Mouse (Mus musculus) heart, embryonic 10.5 days (tissue): ENCODE measurements around the gene D130043K22Rik. TPM values are rescaled to one million over a fixed set of nuclear protein-coding genes. Genes with fewer than 3 reads are reported as not detected.
A peak's percentile ranks its signal among the peaks of the same experiment; 100 is the strongest.

Source experiments
- DNase-seq: peaks from one replicate; pipeline ENCODE4 v3.0.0-alpha.2; 2017; ENCODE audit warnings: low spot score
- H3K27ac ChIP-seq: fragments of 300-500 bp; sonication (generic); 2 replicates; pipeline ENCODE4 v1.5.1; 2016; ENCODE audit warnings: mild to moderate bottlenecking
- H3K27me3 ChIP-seq: fragments of 300-500 bp; sonication (generic); 2 replicates; pipeline ENCODE4 v1.6.1; 2016; ENCODE audit warnings: mild to moderate bottlenecking; ENCODE audit not compliant: poor library complexity, insufficient read depth, severe bottlenecking
- H3K36me3 ChIP-seq: fragments of 300-500 bp; sonication (generic); 2 replicates; pipeline ENCODE4 v1.6.1; 2016; ENCODE audit warnings: mild to moderate bottlenecking, moderate library complexity
- H3K4me1 ChIP-seq: fragments of 300-500 bp; sonication (generic); 2 replicates; pipeline ENCODE4 v1.6.1; 2016; ENCODE audit warnings: mild to moderate bottlenecking
- H3K4me3 ChIP-seq: fragments of 300-500 bp; sonication (generic); 2 replicates; pipeline ENCODE4 v1.5.1; 2016; ENCODE audit warnings: mild to moderate bottlenecking, moderate library complexity
- H3K9me3 ChIP-seq: fragments of 300-500 bp; sonication (generic); 2 replicates; pipeline ENCODE4 v1.6.1; 2016; ENCODE audit warnings: mild to moderate bottlenecking, moderate library complexity
- WGBS: fragments of 180-500 bp; shearing (Covaris S2); methylation state at CpG from one replicate; pipeline ENCODE4 v1.1.7; 2016; 5-methylcytosine and 5-hydroxymethylcytosine counted together
- polyA plus RNA-seq: library from polyadenylated mRNA; unstranded; fragments of >200 nt; fragmentation: Nextera tagmentation; extraction: Ambion mirVana; gene quantifications from 2 replicates; pipeline ENCODE4 v1.2.1, GENCODE M21; 2016

Gene D130043K22Rik
- polyA plus RNA-seq = 0.14 and 0.15 TPM in 2 replicates

DNA sequence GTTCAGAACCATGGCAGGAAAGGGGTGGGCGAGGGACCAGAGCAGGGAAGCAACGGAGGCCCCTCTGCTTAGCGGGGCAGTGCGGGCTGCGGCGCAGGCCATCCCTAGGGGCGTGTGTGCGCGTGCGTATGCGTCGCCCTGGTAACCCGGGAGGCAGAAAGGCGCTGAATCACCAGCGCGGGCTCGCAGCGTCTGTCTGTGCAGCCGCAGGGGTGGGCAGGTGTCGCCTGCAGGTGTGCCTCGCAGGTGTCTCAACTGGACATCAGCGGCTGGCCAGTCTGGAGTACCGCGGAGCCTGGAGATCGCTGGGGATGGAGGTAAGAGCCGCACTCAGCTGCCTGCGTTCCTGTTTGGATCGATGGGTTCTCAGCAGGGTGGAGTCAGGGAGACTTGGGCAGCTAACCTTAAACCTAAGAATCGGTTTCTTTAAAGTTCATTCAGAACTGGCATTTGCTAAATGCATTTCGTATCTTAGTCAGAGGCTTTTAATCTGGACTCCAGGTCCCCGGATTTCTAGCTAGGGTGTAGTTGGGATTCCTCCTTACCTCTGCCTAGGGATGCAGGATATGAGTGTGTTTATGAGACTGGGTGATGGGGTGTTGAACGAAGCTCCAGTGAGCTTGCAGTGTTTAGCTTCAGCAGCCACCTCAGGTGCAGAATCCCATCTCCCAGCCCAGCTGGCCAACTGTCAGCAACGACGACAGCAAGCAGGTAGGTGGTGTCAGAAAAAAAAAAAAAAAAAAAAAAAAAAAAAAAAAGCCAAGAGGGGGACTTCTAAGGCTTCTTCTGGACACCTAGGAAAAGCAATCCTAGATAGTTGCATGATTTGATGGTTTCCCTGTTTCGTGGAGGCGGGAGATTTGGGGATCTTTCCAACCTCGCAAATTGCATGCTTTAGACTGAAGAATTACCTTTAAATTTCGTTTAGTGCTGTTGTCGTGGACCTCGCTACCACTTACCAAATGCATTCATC is at the start of gene D130043K22Rik:
D130043K22Rik (plus strand) TSS at position 153 of the 973 bp plus-strand sequence.
- no peaks in the 10 kb centered on the region for H3K9me3 ChIP-seq
- peak within 1 kb of the TSS; percentile 61 for H3K4me3 ChIP-seq
- DNase-seq = peak; percentile 79
- H3K36me3 ChIP-seq = peaks cover 13% of the 10 kb centered on the region
- H3K27me3 ChIP-seq = no peaks in the 10 kb centered on the region
- 0 out of 2 replicates have a peak within 1 kb of the TSS, but pooled peaks have one; percentile 24 for H3K27ac ChIP-seq
- peaks cover 8% of the 10 kb centered on the region for H3K4me1 ChIP-seq
- 14% methylated on average over 40 of the region's 40 CpGs for WGBS

DNA sequence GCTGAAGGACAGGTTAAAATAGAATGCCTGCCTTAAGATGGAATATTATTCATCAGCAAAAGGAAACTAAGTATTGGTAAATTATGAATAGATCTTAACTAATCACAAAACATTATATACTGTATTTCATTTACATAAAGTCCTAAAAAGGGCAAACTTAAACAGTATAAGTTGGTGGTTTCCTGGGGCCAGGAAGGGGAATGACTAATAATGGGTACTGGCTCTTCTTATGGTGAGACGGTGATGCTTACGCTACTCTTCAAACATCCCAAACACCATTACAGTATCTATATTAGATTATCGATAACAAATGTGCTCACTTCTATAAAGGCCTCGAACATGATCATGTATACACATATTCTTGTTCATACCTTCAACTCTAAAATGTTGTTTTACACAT is 46.2 kb upstream of the D130043K22Rik start:
- H3K27ac ChIP-seq = no peak overlapping the region
- no peak overlapping the region for H3K4me3 ChIP-seq
- peaks cover 7% of the 10 kb centered on the region; the same call in 1 of the 2 replicates for H3K4me1 ChIP-seq
- 92% methylated on average over 4 of the region's 4 CpGs for WGBS
- H3K36me3 ChIP-seq = no peaks in the 10 kb centered on the region
- no peaks in the 10 kb centered on the region for H3K27me3 ChIP-seq
- DNase-seq = no peak
- no peaks in the 10 kb centered on the region for H3K9me3 ChIP-seq

GRCm38 (mm10) chr13:24799378-24799777 is 45.6 kb upstream of the D130043K22Rik start:
- Histone ChIP-seq H3K36me3 (no peaks in the 10 kb centered on the region), H3K9me3 (no peaks in the 10 kb centered on the region), H3K27ac (peak overlapping the region; percentile 99; the same call in 1 of the 2 replicates), H3K4me1 (peaks cover 10% of the 10 kb centered on the region; the same call in 1 of the 2 replicates), H3K4me3 (peak overlapping the region; percentile 100), H3K27me3 (no peaks in the 10 kb centered on the region)
- 61% methylated on average over 5 of the region's 5 CpGs for whole genome bisulfite sequencing
- no peak for DNase-seq

DNA sequence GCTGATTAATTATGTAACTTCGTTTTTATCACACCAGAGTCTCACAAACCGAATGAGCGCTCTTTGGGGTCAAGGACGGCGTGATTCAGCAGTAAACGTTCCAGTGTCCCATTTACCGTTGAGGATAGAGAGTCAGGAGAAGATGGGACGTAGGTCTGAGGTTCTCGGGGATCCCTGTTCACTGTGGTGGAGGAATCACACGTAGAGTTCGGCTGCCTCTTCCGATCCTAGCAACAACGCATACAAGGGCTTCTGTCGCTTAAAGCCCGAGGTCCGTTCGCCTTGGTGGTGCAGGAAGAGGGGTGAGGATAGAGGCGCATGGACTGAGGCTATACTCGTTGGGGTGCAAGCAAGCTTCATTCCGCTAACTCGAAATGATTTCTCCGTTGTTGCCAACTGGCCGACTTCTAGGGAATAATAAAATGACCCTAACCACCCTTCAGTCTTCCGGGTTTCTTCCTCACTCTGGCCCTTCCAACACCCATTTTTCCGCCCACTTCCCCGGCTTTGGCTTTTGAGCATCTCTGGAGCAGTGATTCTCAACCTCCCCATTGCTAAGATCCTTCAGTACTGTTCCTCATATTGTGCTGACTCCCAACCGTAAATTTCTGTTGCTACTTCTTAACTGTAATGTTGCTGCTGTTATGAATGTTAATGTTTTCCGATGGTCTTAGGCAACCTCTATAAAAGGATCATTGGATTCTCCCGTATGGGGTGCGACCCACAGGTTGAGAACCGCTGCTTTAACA is 44.8 kb upstream of the D130043K22Rik start:
- under 1% methylated on average over 31 of the region's 31 CpGs for WGBS
- Histone ChIP-seq H3K36me3 (0 out of 2 replicates have a peak, but pooled peaks cover 4% of the 10 kb centered on the region), H3K4me3 (peak overlapping the region; percentile 100), H3K4me1 (peaks cover 13% of the 10 kb centered on the region; the same call in 1 of the 2 replicates), H3K9me3 (no peaks in the 10 kb centered on the region), H3K27ac (peak overlapping the region; percentile 99), H3K27me3 (no peaks in the 10 kb centered on the region)
- DNase-seq = peak; percentile 81

DNA sequence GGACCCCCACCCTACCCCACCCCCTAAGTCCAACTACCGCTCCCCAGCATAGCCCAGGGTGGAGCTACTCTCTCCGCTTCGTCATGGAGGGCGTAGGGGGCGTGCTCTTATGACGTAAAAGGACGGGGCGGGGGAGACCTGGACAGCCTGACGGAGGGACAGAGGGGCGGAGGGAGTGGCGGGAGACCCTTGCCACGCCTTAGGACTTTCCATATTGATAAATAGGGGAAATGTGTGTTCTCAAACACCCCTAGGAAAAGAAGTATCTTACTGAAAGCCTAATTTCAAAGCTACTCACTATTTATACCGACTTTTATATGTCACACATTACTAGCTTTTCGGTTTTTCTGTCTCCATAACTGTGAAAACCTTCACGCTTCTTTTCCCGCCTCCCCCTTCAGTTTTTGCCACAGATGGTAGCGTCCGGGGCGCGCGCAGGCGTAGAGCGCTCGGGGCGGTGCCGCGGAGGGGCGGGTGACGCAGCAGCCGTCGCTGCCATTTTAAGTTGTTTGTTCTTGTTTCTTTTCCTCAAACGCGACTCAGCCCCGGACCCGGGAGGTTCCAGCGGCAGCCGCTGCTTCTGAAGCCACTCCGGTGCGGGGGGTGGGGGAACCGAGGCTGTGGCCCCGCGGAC is 44.1 kb upstream of the D130043K22Rik start:
- peaks cover 13% of the 10 kb centered on the region; the same call in 1 of the 2 replicates for H3K4me1 ChIP-seq
- H3K4me3 ChIP-seq = peak overlapping the region; percentile 100
- WGBS = under 1% methylated on average over 42 of the region's 42 CpGs
- H3K9me3 ChIP-seq = no peaks in the 10 kb centered on the region
- H3K36me3 ChIP-seq = peaks cover 11% of the 10 kb centered on the region; the same call in 1 of the 2 replicates
- H3K27ac ChIP-seq = peak overlapping the region; percentile 99
- no peaks in the 10 kb centered on the region for H3K27me3 ChIP-seq
- peak; percentile 99 for DNase-seq

DNA sequence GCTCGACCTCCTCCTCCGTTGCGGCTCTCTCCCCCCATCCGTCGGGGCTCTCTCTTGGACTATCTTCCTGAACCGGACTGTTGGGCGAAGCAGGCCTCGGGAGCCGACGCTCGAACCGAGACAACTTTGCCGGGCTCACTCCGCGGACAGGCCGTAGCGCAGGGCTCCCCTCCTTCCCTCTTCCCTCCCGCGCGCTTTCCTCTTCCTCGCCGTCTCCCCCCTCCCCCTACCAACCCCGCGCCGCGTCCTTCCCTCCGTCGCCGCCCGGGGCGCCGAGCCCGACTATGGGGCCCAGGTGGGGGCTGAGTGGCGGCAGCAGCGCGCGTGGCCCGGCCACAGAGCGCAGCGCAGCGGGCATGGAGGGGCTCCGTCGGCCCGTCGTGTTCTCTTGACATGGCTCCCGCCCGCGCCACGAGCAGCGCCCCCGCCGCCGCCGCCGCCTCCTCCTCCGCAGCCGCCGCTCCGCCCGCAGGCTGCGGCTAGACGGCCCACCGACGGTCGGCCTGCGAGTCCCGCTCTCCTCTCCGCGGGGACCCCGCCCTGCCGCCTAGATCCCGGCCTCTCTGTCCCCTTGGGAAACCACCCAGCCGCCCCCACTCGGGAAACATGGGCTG is 43.5 kb upstream of the D130043K22Rik start, which contains the start of gene BC005537:
BC005537 (plus strand) TSS at position 350 of the 614 bp plus-strand sequence.
- 2% methylated on average over 64 of the region's 74 CpGs for WGBS
- Histone ChIP-seq H3K4me1 (peaks cover 13% of the 10 kb centered on the region; the same call in 1 of the 2 replicates), H3K4me3 (peak within 1 kb of the TSS; percentile 100), H3K27ac (peak within 1 kb of the TSS; percentile 99), H3K27me3 (no peaks in the 10 kb centered on the region), H3K36me3 (peaks cover 15% of the 10 kb centered on the region; the same call in 1 of the 2 replicates), H3K9me3 (no peaks in the 10 kb centered on the region)
- peak; percentile 92 for DNase-seq

GRCm38 (mm10) chr13:24802131-24802691 is 42.7 kb upstream of the D130043K22Rik start:
- peaks cover 13% of the 10 kb centered on the region; the same call in 1 of the 2 replicates for H3K4me1 ChIP-seq
- no peak for DNase-seq
- peaks cover 21% of the 10 kb centered on the region for H3K36me3 ChIP-seq
- WGBS = under 1% methylated on average over 26 of the region's 26 CpGs
- no peaks in the 10 kb centered on the region for H3K27me3 ChIP-seq
- H3K27ac ChIP-seq = peak overlapping the region; percentile 99
- H3K9me3 ChIP-seq = no peaks in the 10 kb centered on the region
- peak overlapping the region; percentile 100 for H3K4me3 ChIP-seq

DNA sequence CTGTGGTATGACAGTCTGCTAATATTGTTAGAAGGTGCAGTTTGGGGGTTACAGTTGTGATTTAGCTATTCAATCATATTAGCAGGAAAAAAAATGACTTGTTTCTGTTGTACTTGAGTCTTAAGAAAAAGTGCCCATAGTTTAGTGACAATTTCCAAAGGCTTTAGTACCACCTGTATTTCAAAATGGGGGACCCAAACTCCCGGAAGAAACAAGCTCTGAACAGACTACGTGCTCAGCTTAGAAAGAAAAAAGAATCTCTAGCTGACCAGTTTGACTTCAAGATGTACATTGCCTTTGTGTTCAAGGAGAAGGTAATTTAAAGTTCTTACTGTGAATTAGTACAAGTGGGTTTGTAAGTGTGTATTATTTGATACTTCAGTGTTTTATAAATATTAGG is 41.7 kb upstream of the D130043K22Rik start:
- H3K27me3 ChIP-seq = no peaks in the 10 kb centered on the region
- H3K4me1 ChIP-seq = peaks cover 13% of the 10 kb centered on the region; the same call in 1 of the 2 replicates
- peaks cover 31% of the 10 kb centered on the region for H3K36me3 ChIP-seq
- no peak for DNase-seq
- H3K9me3 ChIP-seq = no peaks in the 10 kb centered on the region
- H3K4me3 ChIP-seq = peak overlapping the region; percentile 100
- WGBS = 38% methylated on average over 2 of the region's 2 CpGs
- no peak overlapping the region for H3K27ac ChIP-seq

DNA sequence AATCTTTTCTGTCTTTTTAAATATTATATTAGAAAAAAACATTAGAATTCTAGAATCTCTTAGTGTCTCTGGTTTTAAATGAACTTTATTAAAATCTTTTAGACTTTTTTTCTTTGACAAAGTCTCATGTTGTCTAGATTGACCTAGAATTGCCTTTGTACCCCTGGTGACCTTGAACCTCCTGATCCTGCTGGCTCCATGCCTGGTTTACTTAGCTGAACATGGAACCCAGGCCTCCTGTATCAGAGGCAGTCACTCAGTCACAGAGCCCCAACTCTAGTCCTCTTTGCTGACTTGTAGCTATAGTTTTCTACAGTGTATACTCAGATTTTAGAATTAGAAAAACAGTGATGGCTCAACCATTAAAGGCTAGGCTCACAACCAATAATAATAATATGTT is 38.9 kb upstream of the D130043K22Rik start:
- peaks cover 5% of the 10 kb centered on the region; the same call in 1 of the 2 replicates for H3K4me1 ChIP-seq
- DNase-seq = no peak

DNA sequence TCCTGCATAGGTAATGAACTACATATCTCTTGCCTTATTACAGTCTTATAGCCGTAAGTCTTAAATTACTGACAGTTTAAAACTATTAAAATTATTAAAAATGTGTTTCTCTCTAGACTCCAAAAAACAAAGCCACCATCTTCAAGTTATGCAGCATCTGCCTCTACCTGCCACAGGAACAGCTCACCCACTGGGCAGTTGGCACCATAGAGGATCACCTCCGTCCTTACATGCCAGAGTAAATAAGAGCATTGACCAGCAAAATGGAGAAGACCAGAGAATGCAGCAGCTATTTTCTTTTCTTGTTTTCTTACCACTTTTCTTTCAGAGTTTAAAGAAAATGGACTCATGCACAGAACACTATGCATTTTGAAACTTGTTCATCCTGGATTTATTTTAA is 32.4 kb upstream of the D130043K22Rik start:
- H3K27me3 ChIP-seq = no peaks in the 10 kb centered on the region
- H3K36me3 ChIP-seq = peaks cover 80% of the 10 kb centered on the region
- H3K4me3 ChIP-seq = no peak overlapping the region
- 94% methylated on average over 2 of the region's 2 CpGs for WGBS
- H3K4me1 ChIP-seq = 0 out of 2 replicates have a peak, but pooled peaks cover 6% of the 10 kb centered on the region
- H3K9me3 ChIP-seq = no peaks in the 10 kb centered on the region
- H3K27ac ChIP-seq = no peak overlapping the region
- no peak for DNase-seq

More for the DNA sequence above, 38.9 kb upstream of the D130043K22Rik start:
- no peaks in the 10 kb centered on the region for H3K27me3 ChIP-seq
- no peak overlapping the region for H3K27ac ChIP-seq
- H3K36me3 ChIP-seq = peaks cover 60% of the 10 kb centered on the region
- H3K9me3 ChIP-seq = no peaks in the 10 kb centered on the region
- H3K4me3 ChIP-seq = no peak overlapping the region

DNA sequence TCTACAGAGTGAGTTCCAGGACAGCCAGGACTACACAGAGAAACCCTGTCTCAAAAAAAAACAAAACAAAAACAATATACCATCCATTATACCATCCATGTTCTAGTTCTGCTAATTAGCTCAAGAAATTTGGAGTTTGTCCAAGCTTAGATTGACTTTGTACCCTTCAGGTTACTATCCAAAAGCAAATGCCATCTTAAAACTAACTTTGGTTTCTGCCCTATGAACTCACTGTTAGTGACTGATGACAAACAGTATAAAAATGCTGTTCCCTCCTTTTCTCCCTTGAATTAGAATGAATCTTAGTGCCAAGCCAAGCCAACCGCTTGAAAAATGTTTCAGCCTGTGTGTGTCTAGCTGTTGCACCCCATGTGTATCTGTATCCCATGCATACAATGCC is 30.3 kb upstream of the D130043K22Rik start:
- no peak for DNase-seq
- Histone ChIP-seq H3K27me3 (no peaks in the 10 kb centered on the region), H3K27ac (no peak overlapping the region), H3K4me1 (0 out of 2 replicates have a peak, but pooled peaks cover 6% of the 10 kb centered on the region), H3K36me3 (peaks cover 72% of the 10 kb centered on the region), H3K9me3 (no peaks in the 10 kb centered on the region), H3K4me3 (no peak overlapping the region)
- 88% methylated on average over 1 of the region's 1 CpGs for WGBS
